Mouse (Mus musculus) CH12.LX (cell line): Measurements from ENCODE around the gene Kcna3. TPM values are rescaled to one million over a fixed set of nuclear protein-coding genes. Genes with fewer than 3 reads are reported as not detected.

Experiments used
- DNase-seq: peaks from one replicate; pipeline ENCODE4 v3.0.0-alpha.2; 2013; ENCODE audit errors: extremely low read depth
- H3K27ac ChIP-seq: 2 replicates; pipeline ENCODE4 v1.5.1; 2012; ENCODE audit warnings: low read depth, mild to moderate bottlenecking, control low read depth, moderate library complexity; ENCODE audit not compliant: insufficient read depth
- H3K27me3 ChIP-seq: replicated peaks from 2 replicates; pipeline ENCODE3; 2012; ENCODE audit warnings: inconsistent platforms
- H3K36me3 ChIP-seq, 2 experiments: replicated peaks in 1 of 2; 2 replicates each; pipeline versions ENCODE3 to v1.6.1; 2012; ENCODE audit warnings: inconsistent platforms in 1 of 2, low read length in 1 of 2, mild to moderate bottlenecking in 1 of 2, mixed read lengths in 1 of 2, moderate library complexity in 1 of 2; ENCODE audit not compliant: control insufficient read depth in 1 of 2, insufficient read depth in 1 of 2
- H3K4me1 ChIP-seq, 2 experiments: 2 replicates each; pipeline ENCODE4 v1.6.1; 2012; ENCODE audit warnings: inconsistent platforms in 1 of 2, moderate library complexity in 1 of 2; ENCODE audit not compliant: insufficient read depth in 2 of 2, control insufficient read depth in 1 of 2
- H3K4me2 ChIP-seq: 2 replicates; pipeline ENCODE4 v1.6.1; 2012; ENCODE audit warnings: low read depth, mild to moderate bottlenecking, control low read depth; ENCODE audit not compliant: poor library complexity, insufficient read depth, severe bottlenecking
- H3K4me3 ChIP-seq, 3 experiments: fragments of 150-350 bp in 1 of 3; sonication (generic) in 1 of 3; replicated peaks in 1 of 3; 2 replicates each; pipeline versions ENCODE3 to v1.5.1; 2011 to 2012; ENCODE audit warnings: low read depth in 2 of 3, low read length in 2 of 3, mild to moderate bottlenecking in 2 of 3, moderate library complexity in 2 of 3, control low read depth in 1 of 3, improper control_type of control experiment in 1 of 3, inconsistent platforms in 1 of 3, mixed read lengths in 1 of 3; ENCODE audit not compliant: poor library complexity in 1 of 3
- H3K79me2 ChIP-seq: replicated peaks from 2 replicates; pipeline ENCODE4 v1.6.1; 2012; ENCODE audit warnings: mild to moderate bottlenecking, moderate library complexity; ENCODE audit not compliant: control insufficient read depth, poor library complexity, insufficient read depth, severe bottlenecking; ENCODE audit errors: extremely low read depth
- H3K9ac ChIP-seq: 2 replicates; pipeline ENCODE4 v1.6.1; 2012; ENCODE audit warnings: low read depth, mild to moderate bottlenecking, control low read depth, moderate library complexity; ENCODE audit not compliant: insufficient read depth
- H3K9me3 ChIP-seq: replicated peaks from 2 replicates; pipeline ENCODE3; 2012; ENCODE audit warnings: low read length, inconsistent platforms, mixed read lengths
- CTCF ChIP-seq, 2 experiments: IDR thresholded peaks in 1 of 2; conservative IDR thresholded peaks in 1 of 2; 2 replicates each; pipeline ENCODE4 v1.5.1; 2011 to 2012; ENCODE audit warnings: low read depth in 2 of 2, low read length in 2 of 2, improper control_type of control experiment in 1 of 2, inconsistent platforms in 1 of 2, mild to moderate bottlenecking in 1 of 2, moderate library complexity in 1 of 2
- ELF1 ChIP-seq: IDR thresholded peaks from 2 replicates; pipeline ENCODE4 v1.6.1; 2014; ENCODE audit warnings: low read depth, mild to moderate bottlenecking, inconsistent platforms, low read length, improper control_type of control experiment
- EP300 ChIP-seq: IDR thresholded peaks from 2 replicates; pipeline ENCODE4 v1.6.1; 2011; ENCODE audit warnings: low read length, improper control_type of control experiment
- HCFC1 ChIP-seq: IDR thresholded peaks from 2 replicates; pipeline ENCODE4 v1.6.1; 2012; ENCODE audit warnings: low read depth, mild to moderate bottlenecking, inconsistent platforms, low read length, improper control_type of control experiment
- IRF4 ChIP-seq: IDR thresholded peaks from 2 replicates; pipeline ENCODE4 v1.6.1; 2014; ENCODE audit warnings: low read depth, mild to moderate bottlenecking, inconsistent platforms, low read length, improper control_type of control experiment
- JUND ChIP-seq: conservative IDR thresholded peaks from 2 replicates; pipeline ENCODE4 v1.6.1; 2011; ENCODE audit warnings: low read depth, low read length, improper control_type of control experiment
- KAT2A ChIP-seq: IDR thresholded peaks from 2 replicates; pipeline ENCODE4 v1.6.1; 2012; ENCODE audit warnings: low read length, improper control_type of control experiment, inconsistent platforms; ENCODE audit not compliant: insufficient replicate concordance
- MAFK ChIP-seq: IDR thresholded peaks from 2 replicates; pipeline ENCODE4 v1.6.1; 2011; ENCODE audit warnings: low read length, improper control_type of control experiment; ENCODE audit not compliant: insufficient replicate concordance
- MAZ ChIP-seq: IDR thresholded peaks from 2 replicates; pipeline ENCODE4 v1.6.1; 2012; ENCODE audit warnings: low read depth, mild to moderate bottlenecking, inconsistent platforms, low read length, improper control_type of control experiment, moderate library complexity
- MYC ChIP-seq: IDR thresholded peaks from 2 replicates; pipeline ENCODE4 v1.6.1; 2011; ENCODE audit warnings: low read depth, mild to moderate bottlenecking, improper control_type of control experiment, low read length
- NELFE ChIP-seq: IDR thresholded peaks from 2 replicates; pipeline ENCODE4 v1.6.1; 2011; ENCODE audit warnings: low read depth, low read length, improper control_type of control experiment
- NRF1 ChIP-seq: IDR thresholded peaks from 2 replicates; pipeline ENCODE4 v1.6.1; 2014; ENCODE audit warnings: low read depth, mild to moderate bottlenecking, inconsistent platforms, low read length, improper control_type of control experiment, moderate library complexity
- POLR2AphosphoS2 ChIP-seq: IDR thresholded peaks from 2 replicates; pipeline ENCODE4 v1.6.1; 2011; ENCODE audit warnings: low read depth, low read length, improper control_type of control experiment
- RCOR1 ChIP-seq: conservative IDR thresholded peaks from 2 replicates; pipeline ENCODE4 v1.6.1; 2012; ENCODE audit warnings: low read depth, mild to moderate bottlenecking, inconsistent platforms, low read length, improper control_type of control experiment
- SIN3A ChIP-seq: IDR thresholded peaks from 2 replicates; pipeline ENCODE4 v1.6.1; 2012; ENCODE audit warnings: low read length, improper control_type of control experiment, inconsistent platforms
- SMC3 ChIP-seq: IDR thresholded peaks from 2 replicates; pipeline ENCODE4 v1.6.1; 2011; ENCODE audit warnings: low read depth, low read length, improper control_type of control experiment
- TBP ChIP-seq: conservative IDR thresholded peaks from 2 replicates; pipeline ENCODE4 v1.6.1; 2011; ENCODE audit warnings: low read depth, low read length, improper control_type of control experiment
- TCF12 ChIP-seq: IDR thresholded peaks from 2 replicates; pipeline ENCODE4 v1.6.1; 2014; ENCODE audit warnings: low read depth, mild to moderate bottlenecking, inconsistent platforms, low read length, improper control_type of control experiment
- USF1 ChIP-seq: IDR thresholded peaks from 2 replicates; pipeline ENCODE4 v1.6.1; 2014; ENCODE audit warnings: low read depth, mild to moderate bottlenecking, inconsistent platforms, low read length, improper control_type of control experiment
- USF2 ChIP-seq: conservative IDR thresholded peaks from 2 replicates; pipeline ENCODE4 v1.6.1; 2011; ENCODE audit warnings: low read depth, low read length, improper control_type of control experiment
- ZC3H11A ChIP-seq: IDR thresholded peaks from 2 replicates; pipeline ENCODE4 v1.6.1; 2012; ENCODE audit warnings: low read depth, mild to moderate bottlenecking, inconsistent platforms, low read length, improper control_type of control experiment
- ZNF384 ChIP-seq: IDR thresholded peaks from 2 replicates; pipeline ENCODE4 v1.6.1; 2012; ENCODE audit warnings: low read depth, low read length, improper control_type of control experiment, inconsistent platforms
- dilution Hi-C: fragments of 300-500 bp; cut with MboI; formaldehyde crosslinking; loops from 2 replicates; pipeline ENCODE4 v1.14.3; 2020; ENCODE audit warnings: low sequenced_read_pairs; ENCODE audit not compliant: extremely low pct_unique_long_range_greater_than_20kb, extremely low pct_ligation_motif_present
- in situ Hi-C: fragments of 300-500 bp; cut with MboI; formaldehyde crosslinking; loops from 3 replicates; pipeline ENCODE4 v1.14.3; 2019; ENCODE audit warnings: low sequenced_read_pairs, low pct_ligation_motif_present, low pct_unique_long_range_greater_than_20kb, mixed read lengths
- polyA plus RNA-seq: library from polyadenylated mRNA; unstranded; fragments of >175 nt; gene quantifications from 2 replicates; pipeline ENCODE4 v1.2.1, GENCODE M21; 2012; ENCODE audit warnings: low read depth; ENCODE audit not compliant: insufficient read length
- total RNA-seq, 2 experiments: library from RNA; depleted of rRNA; stranded (reverse); fragments of 300-350 nt in 1 of 2; fragments of >200 nt in 1 of 2; gene quantifications; 2 replicates each; pipeline ENCODE4 v1.2.3; 2012 to 2014

Kcna3 gene
- total and polyA plus RNA-seq, 3 experiments: 0.85 TPM; not detected in 2

- in situ Hi-C loops: no loop called here
- Histone ChIP-seq H3K4me1 (peaks cover 0 to 2% of the 10 kb centered on the region in 2 experiments; a peak in 1 of 4 replicates), H3K9ac (no peak overlapping the region), H3K79me2 (no peaks in the 10 kb centered on the region), H3K9me3 (no peaks in the 10 kb centered on the region), H3K4me2 (no peak overlapping the region), H3K4me3 (no peak overlapping the region), H3K27me3 (no peaks in the 10 kb centered on the region), H3K27ac (no peak overlapping the region), H3K36me3 (no peaks in the 10 kb centered on the region)
- dilution Hi-C loops: no loop called here
- no peak for DNase-seq
- no peak for TF ChIP-seq TBP
- TF ChIP-seq MAFK: 0 out of 2 replicates have a peak, but pooled peaks have one; percentile 45
These were observed 33.5 kb upstream of the Kcna3 start for GRCm38 (mm10) chr3:107002249-107003123.

GRCm38 (mm10) chr3:107009329-107010076 is 26.5 kb upstream of the Kcna3 start:
- H3K27ac ChIP-seq: no peak overlapping the region

GRCm38 (mm10) chr3:107018286-107018685 is 17.7 kb upstream of the Kcna3 start:
- Histone ChIP-seq H3K4me1 (peaks cover 0 to 3% of the 10 kb centered on the region in 2 experiments; a peak in 1 of 4 replicates), H3K79me2 (no peaks in the 10 kb centered on the region), H3K9ac (no peak overlapping the region), H3K4me3 (no peak overlapping the region), H3K27ac (no peak overlapping the region), H3K9me3 (no peaks in the 10 kb centered on the region), H3K36me3 (no peaks in the 10 kb centered on the region), H3K27me3 (no peaks in the 10 kb centered on the region), H3K4me2 (no peak overlapping the region)
- in situ Hi-C loops: no loop called here
- dilution Hi-C loops: no loop called here
- no peak for DNase-seq
- no peak for TF ChIP-seq POLR2AphosphoS2
- TF ChIP-seq TBP: no peak
- TF ChIP-seq ELF1: no peak
- no peak for TF ChIP-seq MYC
- TF ChIP-seq NRF1: no peak
- no peak for TF ChIP-seq HCFC1
- no peak for TF ChIP-seq USF2
- no peak for TF ChIP-seq RCOR1
- TF ChIP-seq USF1: no peak
- TF ChIP-seq SMC3: no peak
- no peak for TF ChIP-seq IRF4
- no peak for TF ChIP-seq MAZ
- TF ChIP-seq JUND: no peak
- no peak for TF ChIP-seq TCF12
- TF ChIP-seq ZNF384: no peak
- TF ChIP-seq EP300: no peak
- no peak for TF ChIP-seq SIN3A
- TF ChIP-seq KAT2A: no peak

More at GRCm38 (mm10) chr3:107009329-107010076, 26.5 kb upstream of the Kcna3 start:
- H3K27me3 ChIP-seq: no peaks in the 10 kb centered on the region
- H3K79me2 ChIP-seq: no peaks in the 10 kb centered on the region
- no peaks in the 10 kb centered on the region for H3K9me3 ChIP-seq
- DNase-seq: no peak
- no peak for TF ChIP-seq JUND
- TF ChIP-seq MAZ: no peak
- TF ChIP-seq ZC3H11A: no peak
- no peak for TF ChIP-seq TCF12
- no peak for TF ChIP-seq CTCF (conservative IDR thresholded peaks at IDR 0.05 in 1 of 2, IDR thresholded peaks at IDR 0.05 in 1 of 2; ENCODE audit: low read depth in 2 of 2, low read length in 2 of 2)
- no peak for TF ChIP-seq USF1
- no peak for TF ChIP-seq POLR2AphosphoS2
- no peak for TF ChIP-seq NELFE
- in situ Hi-C loops (no loop called here), dilution Hi-C loops (no loop called here)
- H3K4me3 ChIP-seq: no peak overlapping the region
- no peaks in the 10 kb centered on the region for H3K4me1 ChIP-seq
- H3K36me3 ChIP-seq: no peaks in the 10 kb centered on the region
- H3K9ac ChIP-seq: no peak overlapping the region
- H3K4me2 ChIP-seq: no peak overlapping the region
